Mouse (Mus musculus) right cerebral cortex, adult 18-20 months (tissue): ENCODE measurements around the gene Cts7.

Source experiments
- DNase-seq: peaks from one replicate; pipeline ENCODE4 v3.0.0; 2022; ENCODE audit warnings: mixed read lengths

The Cts7 gene

GRCm38 (mm10) chr13:61358097-61358496, at the start of gene Cts7:
Cts7 (minus strand) TSS chr13:61358197.
- DNase-seq: no peak
